Mouse (Mus musculus) lung, embryonic 14.5 days (tissue): Measurements from ENCODE around the gene Gmnc. TPM values are rescaled to one million over a fixed set of nuclear protein-coding genes. Genes with fewer than 3 reads are reported as not detected.

Experiments
- ATAC-seq: fragments of 200-750 bp; cut with Nextera tagmentation; 2 replicates; pipeline ENCODE4 v1.8.0; 2017; ENCODE audit warnings: mild to moderate bottlenecking, moderate TSS enrichment, moderate library complexity; ENCODE audit not compliant: insufficient read depth
- DNase-seq: peaks from one replicate; pipeline ENCODE4 v3.0.0-alpha.2; 2015
- H3K27ac ChIP-seq: fragments of 300-500 bp; sonication (generic); 2 replicates; pipeline ENCODE4 v1.5.1; 2014; ENCODE audit warnings: low read depth, mild to moderate bottlenecking, moderate library complexity
- H3K27me3 ChIP-seq: fragments of 300-500 bp; sonication (generic); 2 replicates; pipeline ENCODE4 v1.6.1; 2014; ENCODE audit warnings: low read length, control low read depth; ENCODE audit not compliant: insufficient read depth
- H3K36me3 ChIP-seq: fragments of 300-500 bp; sonication (generic); 2 replicates; pipeline ENCODE4 v1.6.1; 2014; ENCODE audit warnings: control low read depth; ENCODE audit not compliant: insufficient read depth
- H3K4me1 ChIP-seq: fragments of 300-500 bp; sonication (generic); 2 replicates; pipeline ENCODE4 v1.6.1; 2014; ENCODE audit warnings: antibody characterized with exemption, control low read depth; ENCODE audit not compliant: insufficient read depth
- H3K4me2 ChIP-seq: fragments of 300-500 bp; sonication (generic); 2 replicates; pipeline ENCODE4 v1.6.1; 2014; ENCODE audit warnings: mild to moderate bottlenecking
- H3K4me3 ChIP-seq: fragments of 300-500 bp; sonication (generic); 2 replicates; pipeline ENCODE4 v1.5.1; 2014; ENCODE audit warnings: low read depth, low read length
- H3K9ac ChIP-seq: fragments of 300-500 bp; sonication (generic); 2 replicates; pipeline ENCODE4 v1.6.1; 2014
- H3K9me3 ChIP-seq: fragments of 300-500 bp; sonication (generic); 2 replicates; pipeline ENCODE4 v1.6.1; 2016; ENCODE audit warnings: low read depth, low read length, control low read depth
- CTCF ChIP-seq: IDR thresholded peaks from 2 replicates; pipeline ENCODE4 v1.5.1; 2016; ENCODE audit warnings: antibody characterized with exemption, low read depth
- WGBS: fragments of 180-500 bp; shearing (Covaris S2); extraction: QIAGEN DNeasy Blood & Tissue Kit; methylation state at CpG from one replicate; pipeline ENCODE4 v1.1.7; 2014; 5-methylcytosine and 5-hydroxymethylcytosine counted together
- polyA plus RNA-seq: library from polyadenylated mRNA; unstranded; fragments of >200 nt; fragmentation: Nextera tagmentation; extraction: Ambion mirVana; gene quantifications from 2 replicates; pipeline ENCODE4 v1.2.1, GENCODE M21; 2014

The Gmnc gene
- polyA plus RNA-seq, 1 experiment from 2014 or later, result 0.20 TPM

GRCm38 (mm10) chr16:26951601-26952000 is 39.9 kb downstream of the Gmnc start:
- Histone ChIP-seq H3K27ac (no peak overlapping the region), H3K4me3 (no peak overlapping the region), H3K27me3 (no peaks in the 10 kb centered on the region), H3K4me2 (no peak overlapping the region), H3K9ac (no peak overlapping the region), H3K4me1 (no peaks in the 10 kb centered on the region), H3K36me3 (no peaks in the 10 kb centered on the region), H3K9me3 (no peaks in the 10 kb centered on the region)
- TF ChIP-seq CTCF, result no peak
- no peak for ATAC-seq
- 80% methylated on average over 3 of the region's 3 CpGs for WGBS
- no peak for DNase-seq

GRCm38 (mm10) chr16:26950209-26950608 is 41.2 kb downstream of the Gmnc start:
- Histone ChIP-seq H3K4me1 (no peaks in the 10 kb centered on the region), H3K36me3 (no peaks in the 10 kb centered on the region), H3K9ac (no peak overlapping the region), H3K27ac (no peak overlapping the region), H3K4me2 (no peak overlapping the region), H3K27me3 (no peaks in the 10 kb centered on the region), H3K9me3 (no peaks in the 10 kb centered on the region), H3K4me3 (no peak overlapping the region)
- TF ChIP-seq CTCF, result peak; percentile 35; the same call in 1 of the 2 replicates
- ATAC-seq, result no peak
- DNase-seq, result peak; percentile 26
- 33% methylated on average over 4 of the region's 4 CpGs for WGBS

GRCm38 (mm10) chr16:26903968-26904367 is 87.5 kb downstream of the Gmnc start:
- H3K27me3 ChIP-seq, result no peaks in the 10 kb centered on the region
- H3K4me3 ChIP-seq, result no peak overlapping the region
- no peaks in the 10 kb centered on the region for H3K4me1 ChIP-seq
- DNase-seq (peak; percentile 56), ATAC-seq (no peak)
- no peak overlapping the region for H3K9ac ChIP-seq
- H3K9me3 ChIP-seq, result no peaks in the 10 kb centered on the region
- no peak overlapping the region for H3K4me2 ChIP-seq
- H3K36me3 ChIP-seq, result no peaks in the 10 kb centered on the region
- H3K27ac ChIP-seq, result no peak overlapping the region
- peak; percentile 48 for TF ChIP-seq CTCF
- WGBS, result 74% methylated on average over 1 of the region's 1 CpGs

GRCm38 (mm10) chr16:26901471-26901870 is 90.0 kb downstream of the Gmnc start:
- no peak overlapping the region for H3K4me2 ChIP-seq
- no peak overlapping the region for H3K4me3 ChIP-seq
- no peaks in the 10 kb centered on the region for H3K27me3 ChIP-seq
- H3K9me3 ChIP-seq, result no peaks in the 10 kb centered on the region
- ATAC-seq (no peak), DNase-seq (no peak)
- no peaks in the 10 kb centered on the region for H3K36me3 ChIP-seq
- no peak overlapping the region for H3K9ac ChIP-seq
- 6% methylated on average over 4 of the region's 4 CpGs for WGBS
- H3K27ac ChIP-seq, result no peak overlapping the region
- TF ChIP-seq CTCF, result no peak
- no peaks in the 10 kb centered on the region for H3K4me1 ChIP-seq

GRCm38 (mm10) chr16:26886337-26886736 is 105.1 kb downstream of the Gmnc start:
- Histone ChIP-seq H3K27ac (no peak overlapping the region), H3K27me3 (no peaks in the 10 kb centered on the region), H3K4me3 (no peak overlapping the region), H3K36me3 (no peaks in the 10 kb centered on the region), H3K4me2 (no peak overlapping the region), H3K4me1 (no peaks in the 10 kb centered on the region), H3K9ac (no peak overlapping the region), H3K9me3 (no peaks in the 10 kb centered on the region)
- 40% methylated on average over 4 of the region's 4 CpGs for WGBS
- TF ChIP-seq CTCF, result no peak
- no peak for ATAC-seq
- no peak for DNase-seq

GRCm38 (mm10) chr16:26876885-26877284 is 114.6 kb downstream of the Gmnc start:
- Histone ChIP-seq H3K4me3 (no peak overlapping the region), H3K4me2 (no peak overlapping the region), H3K9ac (no peak overlapping the region), H3K4me1 (no peaks in the 10 kb centered on the region), H3K27ac (no peak overlapping the region), H3K9me3 (no peaks in the 10 kb centered on the region), H3K27me3 (no peaks in the 10 kb centered on the region), H3K36me3 (no peaks in the 10 kb centered on the region)
- WGBS, result 68% methylated on average over 3 of the region's 3 CpGs
- peak; percentile 2 for DNase-seq
- TF ChIP-seq CTCF, result no peak
- no peak for ATAC-seq
